Mouse (Mus musculus): Measurements from ENCODE around the gene 9030025P20Rik. TPM values are rescaled to one million over a fixed set of nuclear protein-coding genes. Genes with fewer than 3 reads are reported as not detected.
"Not testable (repeated sequence)": the region's sequence is repeated elsewhere in the genome, so short reads cannot be mapped to it uniquely, and the experiment has no call there.

Gene 9030025P20Rik
- polyA plus RNA-seq, 1 experiment = 3.3 TPM

DNA sequence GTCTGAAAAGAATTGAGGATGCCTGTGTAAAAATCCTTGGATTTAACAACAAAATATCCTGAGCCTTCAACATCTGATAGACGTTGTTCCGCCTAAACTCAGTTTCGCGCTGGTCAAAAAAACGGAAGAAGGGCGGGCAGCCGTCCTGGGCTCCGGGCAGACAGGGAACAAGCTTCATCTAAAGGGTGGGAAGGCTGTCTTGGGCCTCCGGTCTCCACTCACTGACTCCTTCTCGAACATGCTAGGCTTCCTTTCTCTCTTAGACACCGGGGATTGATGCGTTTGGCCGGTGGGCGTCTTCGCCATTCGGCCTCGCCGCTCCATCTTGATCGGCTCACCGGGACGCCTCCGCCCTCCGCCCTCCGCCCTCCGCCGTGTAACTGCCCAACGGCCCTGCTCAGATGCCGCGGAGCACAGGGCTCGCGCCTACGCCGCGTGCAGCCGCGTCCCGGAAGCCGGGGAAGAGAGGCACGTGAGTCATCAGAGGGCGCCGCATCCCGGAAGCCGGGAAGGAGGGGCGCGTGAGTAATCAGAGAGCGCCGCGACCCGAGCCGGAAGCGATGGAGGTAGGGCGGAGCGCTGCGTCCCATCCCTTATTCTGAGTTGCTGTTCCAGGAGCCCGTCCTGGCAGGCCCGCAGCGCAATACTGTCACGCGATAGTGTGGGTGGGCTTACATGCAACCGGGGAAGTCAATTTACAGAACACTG, 31.6 kb downstream of the 9030025P20Rik start, which contains the start of gene Gm3435:
TSS of gene Gm3435 (plus strand) at position 471 of the 708 bp plus-strand sequence.
- not testable (repeated sequence) for TF ChIP-seq GATA1 (IDR thresholded peaks at IDR 0.05; ENCODE audit: low read length)

Other genes starting within 250 kb of the 9030025P20Rik start
- gene Wdr27, start 35.3 kb upstream of the 9030025P20Rik start, polyA plus RNA-seq (2012) = 1.0 and 1.5 TPM in 2 replicates
- gene 1600012H06Rik, start 35.3 kb upstream of the 9030025P20Rik start, polyA plus RNA-seq (2012) = 1.4 and 1.8 TPM in 2 replicates
- 168 and 218 TPM in 2 replicates for gene Phf10, start 17.2 kb upstream of the 9030025P20Rik start, polyA plus RNA-seq (2012)
- 3.3 and 8.9 TPM in 2 replicates for gene Gm3417, start 322 bp downstream of the 9030025P20Rik start, polyA plus RNA-seq (2012)
- 0.09 and 0.69 TPM in 2 replicates for gene Gm3435, start 31.7 kb downstream of the 9030025P20Rik start, polyA plus RNA-seq (2012)
- 1.2 and 2.7 TPM in 2 replicates for gene Ermard, start 62.7 kb downstream of the 9030025P20Rik start, polyA plus RNA-seq (2012)
- 1.2 and 2.1 TPM in 2 replicates for gene Tcte3, start 63.0 kb downstream of the 9030025P20Rik start, polyA plus RNA-seq (2012)
- 3.1 and 3.4 TPM in 2 replicates for gene Gm3448, start 63.1 kb downstream of the 9030025P20Rik start, polyA plus RNA-seq (2012)